Comparison of ENCODE assay signal across 32 mouse cellular contexts in the genomic region with DNA sequence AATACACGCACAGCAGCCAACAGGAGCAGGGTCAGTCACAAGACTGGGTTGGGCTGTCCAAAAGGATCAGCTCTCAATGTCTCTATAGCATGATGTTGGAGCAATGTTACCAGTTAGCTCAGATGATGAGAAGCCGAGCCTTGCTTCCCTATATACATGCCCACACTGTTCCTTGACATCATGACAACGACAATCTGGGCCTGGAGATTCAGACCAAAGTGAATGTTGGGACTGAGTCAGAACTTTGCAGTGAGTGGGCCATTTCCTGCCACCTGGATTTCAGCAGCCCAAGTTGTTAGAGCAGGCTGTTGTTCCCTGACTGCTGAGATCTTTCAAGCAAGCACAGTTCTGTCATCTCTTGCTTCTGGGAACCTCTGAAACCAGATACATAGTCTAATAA.
DNase-seq lines count a peak whose midpoint lies in the region; ATAC-seq and TF ChIP-seq lines count a peak whose summit lies in the region.
"Had no signal": no experiment of that assay in that cellular context is flagged by ENCODE, and none has a peak within 500 bp of the region (broad histone marks: within the 10 kb centered on the region; RNA-seq: fewer than 3 reads in every experiment).

No protein-coding gene starts in this region.

- H3K36me3 ChIP-seq in hindbrain, embryonic 12.5 days = no peaks in the 10 kb centered on the region
- H3K36me3 ChIP-seq: embryonic facial prominence, embryonic 10.5 days; embryonic facial prominence, embryonic 15.5 days; forebrain, embryonic 12.5 days; heart, embryonic 10.5 days; heart, embryonic 15.5 days; hindbrain, embryonic 13.5 days; limb, embryonic 12.5 days; liver, embryonic 15.5 days; midbrain, embryonic 15.5 days; neural tube, embryonic 15.5 days had no signal

- no peak overlapping the region for H3K4me2 ChIP-seq in hindbrain, embryonic 12.5 days (replicated peaks)
- H3K4me2 ChIP-seq: embryonic facial prominence, embryonic 15.5 days; forebrain, embryonic 12.5 days; heart, embryonic 15.5 days; hindbrain, embryonic 13.5 days; limb, embryonic 12.5 days; liver, embryonic 15.5 days; lung, embryonic 14.5 days; midbrain, embryonic 15.5 days; neural tube, embryonic 15.5 days had no signal

- no peak for ATAC-seq in hindbrain, embryonic 12.5 days (ENCODE audit: low FRiP score)
- ATAC-seq: CD4-positive, CD25-positive, alpha-beta regulatory T cell, adult 4 months; forebrain, postnatal 0 days; intestine, postnatal 0 days; midbrain, embryonic 15.5 days had no signal

- no peaks in the 10 kb centered on the region for H3K27me3 ChIP-seq in hindbrain, embryonic 12.5 days
- H3K27me3 ChIP-seq: embryonic facial prominence, embryonic 15.5 days; forebrain, embryonic 12.5 days; hindbrain, embryonic 13.5 days; limb, embryonic 12.5 days; liver, embryonic 15.5 days; midbrain, embryonic 15.5 days; neural tube, embryonic 15.5 days had no signal

- H3K27ac ChIP-seq in gastrocnemius, adult 2 months = peak overlapping the region; percentile 41
- H3K27ac ChIP-seq in cortical plate, adult 2 months (ENCODE audit: insufficient read depth, low read length) = peak overlapping the region; percentile 48; the same call in 1 of the 2 replicates
- no peak overlapping the region for H3K27ac ChIP-seq in hindbrain, embryonic 12.5 days
- H3K27ac ChIP-seq: embryonic facial prominence, embryonic 10.5 days; embryonic facial prominence, embryonic 15.5 days; forebrain, embryonic 12.5 days; heart, embryonic 10.5 days; heart, embryonic 15.5 days; hindbrain, embryonic 13.5 days; limb, embryonic 12.5 days; liver, embryonic 15.5 days; midbrain, embryonic 15.5 days; neural tube, embryonic 15.5 days; stomach, postnatal 0 days had no signal

- H3K4me1 ChIP-seq in cortical plate, adult 2 months (ENCODE audit: control insufficient read depth, insufficient read depth, low read length) = peaks cover 6% of the 10 kb centered on the region
- H3K4me1 ChIP-seq in hindbrain, embryonic 12.5 days = no peaks in the 10 kb centered on the region
- H3K4me1 ChIP-seq: embryonic facial prominence, embryonic 10.5 days; embryonic facial prominence, embryonic 15.5 days; forebrain, embryonic 12.5 days; heart, embryonic 10.5 days; heart, embryonic 15.5 days; hindbrain, embryonic 13.5 days; limb, embryonic 12.5 days; liver, embryonic 15.5 days; midbrain, embryonic 15.5 days; neural tube, embryonic 15.5 days had no signal

- TF ChIP-seq POLR2A in cortical plate, adult 2 months (IDR thresholded peaks at IDR 0.05; ENCODE audit: extremely low read depth, insufficient read depth, low read length) = no peak

- DNase-seq in gastrocnemius, adult 2 months = no peak
- DNase-seq in gastrocnemius, adult 18-20 months (ENCODE audit: low spot score) = no peak
- peak; percentile 30 to 54 for DNase-seq in left cerebral cortex, postnatal 14 days (ENCODE audit: low spot score in 2 of 2)
- no peak for DNase-seq in left cerebral cortex, postnatal 4 days
- peak; percentile 48 to 59 for DNase-seq in right cerebral cortex, postnatal 36 days (ENCODE audit: low spot score in 2 of 2)
- DNase-seq: adrenal gland, postnatal 14 days; cerebellum, adult 18-20 months; cerebellum, postnatal 10 days; forebrain, postnatal 0 days; gastrocnemius, postnatal 25 days; kidney, adult 9 months; kidney, postnatal 14 days; lung, embryonic 14.5 days; lung, postnatal 14 days; retina, postnatal 1 day; thymus, adult 2 months; thymus, postnatal 36 days had no signal

- H3K4me3 ChIP-seq in gastrocnemius, adult 2 months = no peak overlapping the region
- H3K4me3 ChIP-seq in cortical plate, adult 2 months (ENCODE audit: insufficient read depth, low read length) = no peak overlapping the region
- no peak overlapping the region for H3K4me3 ChIP-seq in hindbrain, embryonic 12.5 days
- H3K4me3 ChIP-seq: embryonic facial prominence, embryonic 10.5 days; embryonic facial prominence, embryonic 15.5 days; forebrain, embryonic 12.5 days; heart, embryonic 10.5 days; heart, embryonic 15.5 days; hindbrain, embryonic 13.5 days; limb, embryonic 12.5 days; liver, embryonic 15.5 days; midbrain, embryonic 15.5 days; neural tube, embryonic 15.5 days had no signal

- no peak for TF ChIP-seq CTCF in gastrocnemius, adult 2 months (IDR thresholded peaks at IDR 0.05)
- no peak for TF ChIP-seq CTCF in cortical plate, adult 2 months (IDR thresholded peaks at IDR 0.05; ENCODE audit: extremely low read depth, insufficient read depth, low read length)

- intact Hi-C loops in gastrocnemius, adult 2 months (cut with DNase I) = no loop called here
- intact Hi-C loops in left cerebral cortex, postnatal 14 days (cut with DNase I) = no loop called here
- intact Hi-C loops in left cerebral cortex, postnatal 4 days (cut with DNase I) = no loop called here

- no peaks in the 10 kb centered on the region for H3K9me3 ChIP-seq in hindbrain, embryonic 12.5 days (replicated peaks)
- H3K9me3 ChIP-seq: embryonic facial prominence, embryonic 10.5 days; embryonic facial prominence, embryonic 15.5 days; forebrain, embryonic 12.5 days; heart, embryonic 10.5 days; heart, embryonic 15.5 days; hindbrain, embryonic 13.5 days; liver, embryonic 15.5 days; midbrain, embryonic 15.5 days; neural tube, embryonic 15.5 days had no signal

- H3K9ac ChIP-seq in hindbrain, embryonic 12.5 days = no peak overlapping the region
- H3K9ac ChIP-seq: embryonic facial prominence, embryonic 15.5 days; forebrain, embryonic 12.5 days; forebrain, postnatal 0 days; heart, embryonic 15.5 days; hindbrain, embryonic 13.5 days; limb, embryonic 12.5 days; liver, embryonic 15.5 days; lung, embryonic 14.5 days; midbrain, embryonic 15.5 days; neural tube, embryonic 15.5 days had no signal

- 85% methylated on average over 3 of the region's 3 CpGs for WGBS in hindbrain, embryonic 12.5 days

Comparison
In these comparisons a context has a peak if more than half of its experiments do, and no peak if none do; other contexts are left out.
1. DNase-seq: peak in left cerebral cortex, postnatal 14 days (2 of 2) and right cerebral cortex, postnatal 36 days (2 of 2); none in gastrocnemius, adult 2 months (single experiment), gastrocnemius, adult 18-20 months (single experiment) and left cerebral cortex, postnatal 4 days (single experiment).